Mouse (Mus musculus) adrenal gland, adult 2 months (tissue): Measurements from ENCODE around the gene Gxylt1. TPM values are rescaled to one million over a fixed set of nuclear protein-coding genes. Genes with fewer than 3 reads are reported as not detected.
"Not testable (repeated sequence)": the region's sequence is repeated elsewhere in the genome, so short reads cannot be mapped to it uniquely, and the experiment has no call there.

Source experiments
- DNase-seq: peaks from one replicate; pipeline ENCODE4 v3.0.0; 2021
- polyA plus RNA-seq: library from polyadenylated mRNA; depleted of rRNA; stranded (reverse); fragments of >200 nt; gene quantifications from 2 replicates; pipeline ENCODE4 v1.2.3, GENCODE M21; 2012
- total RNA-seq, 2 experiments: library from RNA; stranded (reverse); gene quantifications; 2 replicates each; pipeline ENCODE4 v1.2.3; 2021

Gene Gxylt1
- total and polyA plus RNA-seq, 3 experiments: 2.2 to 46.4 (median 22.5) TPM

- DNase-seq: no peak
Measured at GRCm38 (mm10) chr15:93263566-93263965, 11.4 kb downstream of the Gxylt1 start.

- DNase-seq: peak; percentile 44
Measured at GRCm38 (mm10) chr15:93262818-93263217, 12.2 kb downstream of the Gxylt1 start.

DNA sequence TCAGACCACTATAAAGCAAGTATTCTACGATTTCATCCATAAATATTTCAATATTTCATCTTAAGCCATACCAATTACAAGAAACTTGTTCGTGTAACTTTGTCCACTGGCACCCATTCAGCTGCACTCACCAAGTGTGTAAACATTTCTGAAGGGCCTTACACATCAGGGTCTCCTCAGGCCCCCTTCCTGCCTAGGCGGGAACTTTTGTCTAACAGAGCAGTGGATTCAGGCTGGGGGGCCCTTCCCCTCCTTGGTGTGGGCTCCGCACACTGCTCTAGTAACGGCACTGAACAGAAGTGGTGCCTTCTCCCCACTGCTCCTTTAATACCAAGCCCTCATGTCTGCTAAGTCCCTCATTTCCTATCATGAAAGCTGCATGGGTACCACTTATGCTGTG, 12.7 kb downstream of the Gxylt1 start:
- DNase-seq: no peak

GRCm38 (mm10) chr15:93259933-93260332, 15.0 kb downstream of the Gxylt1 start:
- DNase-seq: no peak

DNA sequence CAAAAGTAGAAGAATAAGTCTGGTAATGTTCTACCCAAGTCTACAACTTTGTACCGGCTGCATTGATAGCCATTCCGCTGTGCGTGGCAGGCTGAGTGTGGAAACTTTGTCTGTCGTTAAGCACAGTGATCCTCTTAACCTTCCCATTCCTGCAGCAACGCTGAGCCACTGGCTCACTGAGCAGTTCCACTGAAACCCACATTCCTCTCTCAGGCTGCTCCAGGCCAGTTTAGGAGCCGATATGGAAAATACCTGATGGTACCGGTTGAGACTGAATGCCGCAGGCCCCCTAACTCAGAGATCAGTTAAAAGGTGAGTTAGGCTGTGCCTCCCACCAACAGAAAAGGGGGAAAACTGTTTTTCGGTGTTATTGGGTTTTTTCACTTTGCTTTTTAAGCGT, 19.7 kb downstream of the Gxylt1 start:
- no peak for DNase-seq

- DNase-seq: no peak
Measured at GRCm38 (mm10) chr15:93253172-93253571, 21.8 kb downstream of the Gxylt1 start.

- DNase-seq: no peak
Measured at GRCm38 (mm10) chr15:93252396-93252795, 22.6 kb downstream of the Gxylt1 start.

DNA sequence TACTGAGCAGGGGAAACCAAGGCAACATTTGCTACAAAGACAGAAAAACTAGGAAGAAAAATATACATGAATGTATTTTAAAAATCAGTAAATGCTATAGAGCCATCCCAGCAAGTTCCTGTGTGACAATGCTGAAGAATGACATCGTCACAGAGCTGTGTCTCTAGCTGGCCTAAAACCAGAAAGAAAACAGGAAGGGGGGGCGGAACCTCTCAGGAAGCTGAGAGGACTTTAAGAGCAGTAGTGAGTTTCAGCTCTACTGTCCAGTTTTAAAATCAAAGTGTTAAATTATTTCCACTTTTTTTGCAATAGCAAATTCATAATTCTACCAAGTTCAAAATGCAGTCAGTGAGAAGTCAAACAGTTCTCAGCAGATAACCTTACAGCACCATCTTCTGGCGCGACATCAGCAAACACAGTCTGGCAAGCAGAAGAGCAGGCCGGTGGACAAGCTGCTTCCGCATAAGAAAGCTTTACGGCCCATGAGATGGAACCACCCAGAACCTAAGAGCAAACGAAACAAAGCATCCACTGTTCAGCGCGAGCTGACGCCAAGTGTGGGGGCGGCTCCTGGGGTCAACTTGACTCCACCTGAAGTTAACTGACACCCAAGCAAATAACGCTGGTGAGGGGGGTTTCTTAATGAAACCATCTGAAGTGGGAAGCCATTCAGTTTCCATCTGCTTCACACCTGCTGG, 23.3 kb downstream of the Gxylt1 start:
- no peak for DNase-seq

DNA sequence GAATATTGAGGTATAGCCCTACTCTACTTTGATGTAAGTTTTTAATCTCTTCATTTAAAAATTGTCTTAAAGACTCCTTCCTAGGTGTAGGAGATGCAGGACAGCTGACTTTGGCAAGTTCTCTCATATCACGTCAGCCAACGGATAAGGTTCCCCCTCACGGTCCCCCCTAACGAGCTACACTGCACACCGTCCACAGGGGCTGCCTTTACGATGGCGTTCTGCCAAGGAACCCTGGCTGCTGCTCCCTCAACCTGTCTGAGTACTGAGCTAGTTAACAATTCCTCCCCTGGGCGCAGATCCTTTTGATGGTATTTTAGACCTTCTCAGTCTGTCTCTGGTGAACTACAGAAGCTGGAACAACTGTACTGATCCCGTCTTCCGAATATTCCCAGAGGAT, 31.8 kb downstream of the Gxylt1 start:
- no peak for DNase-seq

GRCm38 (mm10) chr15:93236456-93236855, 38.5 kb downstream of the Gxylt1 start:
- not testable (repeated sequence) for DNase-seq

GRCm38 (mm10) chr15:93229028-93229427, 46.0 kb downstream of the Gxylt1 start:
- DNase-seq: no peak

DNA sequence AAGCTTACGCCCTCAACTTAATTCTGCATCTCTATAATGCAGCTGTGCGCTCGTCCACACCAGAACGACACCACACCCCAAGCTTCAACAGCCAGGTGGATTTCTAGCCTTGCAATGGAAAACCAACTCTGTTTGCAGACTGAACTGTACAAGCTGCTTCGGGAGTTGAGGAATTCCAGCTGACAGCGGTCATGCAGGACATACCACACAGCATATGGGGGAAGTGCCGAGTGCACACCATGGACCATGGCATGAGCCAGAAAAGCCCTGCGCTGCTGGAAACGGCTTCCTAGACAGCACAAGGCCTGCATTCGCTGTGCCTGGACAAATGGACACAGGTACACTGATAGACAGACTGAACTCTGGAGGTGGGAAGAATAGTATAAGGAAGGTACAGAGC, 46.6 kb downstream of the Gxylt1 start:
- no peak for DNase-seq

- peak; percentile 24 for DNase-seq
Measured at GRCm38 (mm10) chr15:93227764-93228079, 47.3 kb downstream of the Gxylt1 start.

- no peak for DNase-seq
Measured at GRCm38 (mm10) chr15:93226930-93227763, 47.8 kb downstream of the Gxylt1 start.

GRCm38 (mm10) chr15:93222475-93222874, 52.5 kb downstream of the Gxylt1 start:
- DNase-seq: no peak

DNA sequence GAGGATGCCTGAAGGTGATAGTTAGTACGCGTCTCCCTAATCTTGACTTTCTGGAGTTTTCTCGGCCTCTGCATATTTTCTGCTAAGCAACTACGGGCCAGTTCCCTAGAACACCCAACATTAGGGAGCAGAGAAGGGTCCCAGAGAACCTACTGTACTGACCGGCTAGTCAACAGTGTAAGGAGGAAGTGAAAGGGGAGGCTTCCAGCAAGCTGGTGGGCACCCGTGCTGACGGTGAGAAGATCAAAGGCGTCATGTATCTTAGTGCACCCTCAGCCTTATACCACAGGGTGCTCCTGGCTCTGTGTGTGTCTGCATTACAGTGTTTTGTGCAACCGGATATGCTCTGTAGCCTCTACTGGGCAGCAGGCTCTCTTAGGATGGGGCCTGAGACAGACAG, 62.4 kb downstream of the Gxylt1 start:
- no peak for DNase-seq

- no peak for DNase-seq
Measured at GRCm38 (mm10) chr15:93204861-93205260, 70.1 kb downstream of the Gxylt1 start.

DNA sequence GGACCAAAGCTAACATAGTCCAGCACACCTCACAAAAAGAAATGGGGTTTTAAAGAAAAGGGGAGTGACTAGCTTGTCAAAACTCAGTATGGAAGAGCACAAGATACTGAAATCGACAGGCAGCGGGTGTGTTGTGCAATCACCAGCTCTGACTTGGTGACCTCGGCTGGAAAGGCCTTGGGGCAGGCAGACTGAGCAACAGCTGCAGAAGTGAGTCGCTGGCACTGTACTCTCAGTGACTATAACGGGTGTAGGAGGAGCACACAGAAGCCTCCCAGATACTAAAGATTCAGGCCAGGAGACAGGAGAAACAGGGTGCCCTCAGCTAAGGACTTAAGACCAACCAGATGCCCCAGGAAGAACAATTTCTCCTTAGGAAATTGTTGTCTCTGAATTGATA, 73.0 kb downstream of the Gxylt1 start:
- peak; percentile 88 for DNase-seq

DNA sequence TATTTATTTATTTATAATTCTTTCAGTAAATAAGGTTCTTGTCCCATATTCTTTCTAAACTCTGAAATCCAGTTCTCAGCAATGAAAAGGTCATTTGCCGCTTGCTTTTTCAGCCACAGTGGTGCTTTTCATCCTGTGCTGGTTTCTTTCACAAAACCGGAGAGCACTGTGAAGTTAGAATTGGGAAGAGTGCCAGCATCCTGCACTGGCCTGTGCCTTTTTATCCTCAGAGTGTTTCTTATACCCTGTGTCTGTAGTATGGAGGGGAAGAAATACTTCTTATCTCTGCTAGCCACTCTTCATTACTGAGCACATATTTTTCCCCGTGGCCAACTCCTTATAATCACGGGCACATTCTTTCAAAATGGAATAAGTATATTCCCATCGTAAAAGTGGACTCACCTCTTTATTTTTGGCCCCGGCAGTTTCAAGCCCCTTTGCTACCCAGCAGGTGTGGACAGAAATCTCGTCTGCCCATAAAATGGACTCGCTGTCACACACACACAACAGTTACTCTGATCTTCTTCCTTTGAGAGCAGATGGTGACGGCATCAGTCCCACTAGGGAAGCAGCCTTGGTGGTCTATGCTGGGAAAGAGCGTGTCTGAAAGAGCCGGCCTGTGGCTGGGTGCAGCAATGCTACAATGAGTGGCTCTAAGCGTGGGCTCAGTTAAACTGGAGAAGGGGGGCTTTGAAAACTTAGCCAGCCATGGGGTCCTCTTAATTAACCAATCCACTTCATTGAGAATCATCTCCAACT, 83.4 kb downstream of the Gxylt1 start:
- no peak for DNase-seq
